Mouse (Mus musculus): ENCODE data around the gene Vmn2r4. TPM values are rescaled to one million over a fixed set of nuclear protein-coding genes. Genes with fewer than 3 reads are reported as not detected.

Gene Vmn2r4
- total RNA-seq (2023), result not detected

GRCm38 (mm10) chr3:64415268-64415667 lies at the start of gene Vmn2r4:
Gene Vmn2r4, minus strand, starts transcription at chr3:64415368.

Other genes starting within 250 kb of the Vmn2r4 start
- not detected for gene Vmn2r3, start 125.7 kb downstream of the Vmn2r4 start, total RNA-seq (2023)
- not detected for gene Vmn2r5, start 94.5 kb upstream of the Vmn2r4 start, total RNA-seq (2023)
- gene Vmn2r6, start 150.5 kb upstream of the Vmn2r4 start, total RNA-seq (2023), result not detected

Measured in monocyte, adult 59 days (primary cell).